Mouse (Mus musculus) liver, embryonic 13.5 days (tissue): ENCODE measurements around the gene Dnajb14. TPM values are rescaled to one million over a fixed set of nuclear protein-coding genes. Genes with fewer than 3 reads are reported as not detected.
A peak's percentile ranks its signal among the peaks of the same experiment; 100 is the strongest.
"Not testable (repeated sequence)": the region's sequence is repeated elsewhere in the genome, so short reads cannot be mapped to it uniquely, and the experiment has no call there.

Experiments
- ATAC-seq: fragments of 200-750 bp; cut with Nextera tagmentation; 2 replicates; pipeline ENCODE4 v1.8.0; 2017; ENCODE audit warnings: low read depth, mild to moderate bottlenecking, moderate number of reproducible peaks, moderate library complexity
- DNase-seq: peaks from one replicate; pipeline ENCODE4 v3.0.0; 2022
- H3K27ac ChIP-seq: fragments of 300-500 bp; sonication (generic); 2 replicates; pipeline ENCODE4 v1.5.1; 2015; ENCODE audit warnings: moderate library complexity, mild to moderate bottlenecking, inconsistent platforms
- H3K27me3 ChIP-seq: fragments of 300-500 bp; sonication (generic); 2 replicates; pipeline ENCODE4 v1.6.1; 2015; ENCODE audit warnings: mild to moderate bottlenecking, inconsistent platforms
- H3K36me3 ChIP-seq: fragments of 300-500 bp; sonication (generic); 2 replicates; pipeline ENCODE4 v1.6.1; 2015; ENCODE audit warnings: mild to moderate bottlenecking, inconsistent platforms
- H3K4me1 ChIP-seq: fragments of 300-500 bp; sonication (generic); replicated peaks from 2 replicates; pipeline ENCODE4 v1.6.1; 2015; ENCODE audit warnings: inconsistent platforms
- H3K4me2 ChIP-seq: fragments of 300-500 bp; sonication (generic); 2 replicates; pipeline ENCODE4 v1.6.1; 2015; ENCODE audit warnings: inconsistent platforms, mild to moderate bottlenecking, moderate library complexity
- H3K4me3 ChIP-seq: fragments of 300-500 bp; sonication (generic); replicated peaks from 2 replicates; pipeline ENCODE4 v1.5.1; 2015; ENCODE audit warnings: mild to moderate bottlenecking, inconsistent platforms
- H3K9ac ChIP-seq: fragments of 300-500 bp; sonication (generic); 2 replicates; pipeline ENCODE4 v1.6.1; 2015; ENCODE audit warnings: mild to moderate bottlenecking, inconsistent platforms
- H3K9me3 ChIP-seq: fragments of 300-500 bp; sonication (generic); replicated peaks from 2 replicates; pipeline ENCODE4 v1.6.1; 2016; ENCODE audit warnings: inconsistent platforms
- WGBS: fragments of 180-500 bp; shearing (Covaris S2); methylation state at CpG from one replicate; pipeline ENCODE4 v1.1.7; 2015; ENCODE audit not compliant: insufficient replicate concordance; 5-methylcytosine and 5-hydroxymethylcytosine counted together
- polyA plus RNA-seq: library from polyadenylated mRNA; unstranded; fragments of >200 nt; fragmentation: Nextera tagmentation; extraction: Ambion mirVana; gene quantifications from 2 replicates; pipeline ENCODE4 v1.2.1, GENCODE M21; 2015

Gene Dnajb14
- polyA plus RNA-seq, 1 experiment from 2014 or later: 5.7 TPM

GRCm38 (mm10) chr3:137892118-137892517 is 24.6 kb downstream of the Dnajb14 start:
- 86% methylated on average over 4 of the region's 4 CpGs for WGBS
- no peak for DNase-seq

GRCm38 (mm10) chr3:137893789-137894188 is 26.3 kb downstream of the Dnajb14 start:
- Histone ChIP-seq H3K4me2 (no peak overlapping the region), H3K4me3 (no peak overlapping the region), H3K36me3 (peaks cover 31% of the 10 kb centered on the region), H3K4me1 (peaks cover 1% of the 10 kb centered on the region), H3K9ac (no peak overlapping the region), H3K9me3 (no peaks in the 10 kb centered on the region), H3K27ac (no peak overlapping the region), H3K27me3 (no peaks in the 10 kb centered on the region)
- no peak for DNase-seq
- ATAC-seq: no peak
- 79% methylated on average over 4 of the region's 4 CpGs for WGBS

More at GRCm38 (mm10) chr3:137892118-137892517, 24.6 kb downstream of the Dnajb14 start:
- Histone ChIP-seq H3K27ac (no peak overlapping the region), H3K9ac (no peak overlapping the region), H3K9me3 (no peaks in the 10 kb centered on the region), H3K4me2 (no peak overlapping the region), H3K4me1 (peaks cover 10% of the 10 kb centered on the region), H3K4me3 (no peak overlapping the region), H3K36me3 (peaks cover 33% of the 10 kb centered on the region), H3K27me3 (no peaks in the 10 kb centered on the region)
- no peak for ATAC-seq

GRCm38 (mm10) chr3:137895196-137895595 is 27.7 kb downstream of the Dnajb14 start:
- Histone ChIP-seq H3K4me2 (no peak overlapping the region), H3K9me3 (no peaks in the 10 kb centered on the region), H3K27me3 (no peaks in the 10 kb centered on the region), H3K36me3 (peaks cover 17% of the 10 kb centered on the region), H3K27ac (no peak overlapping the region), H3K9ac (no peak overlapping the region), H3K4me1 (no peaks in the 10 kb centered on the region), H3K4me3 (no peak overlapping the region)
- DNase-seq: peak; percentile 36
- no peak for ATAC-seq
- 64% methylated on average over 3 of the region's 3 CpGs for WGBS

DNA sequence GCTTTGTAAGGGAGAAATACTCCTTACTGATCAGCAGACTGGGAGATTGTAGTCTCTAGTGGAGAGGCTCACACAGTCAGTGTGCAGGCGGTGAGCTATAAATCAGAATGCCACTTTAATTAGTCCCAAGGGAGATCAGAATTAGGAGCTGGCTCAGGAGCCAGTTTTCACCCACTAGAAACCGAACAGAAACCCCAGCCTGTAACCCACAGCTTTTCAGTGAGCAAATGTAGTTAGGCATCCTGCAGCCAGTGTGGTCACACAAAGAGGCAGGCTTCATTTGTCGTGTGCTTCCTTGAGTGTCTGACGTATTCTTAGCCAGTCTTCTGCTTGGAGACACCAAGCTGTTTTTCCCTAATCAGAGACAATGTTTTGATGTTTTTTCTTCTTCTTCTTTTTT is 28.9 kb downstream of the Dnajb14 start:
- ATAC-seq: no peak
- no peak for DNase-seq
- no peak overlapping the region for H3K27ac ChIP-seq
- H3K9me3 ChIP-seq: no peaks in the 10 kb centered on the region
- H3K4me1 ChIP-seq: no peaks in the 10 kb centered on the region
- peaks cover 17% of the 10 kb centered on the region for H3K36me3 ChIP-seq
- H3K4me2 ChIP-seq: no peak overlapping the region
- WGBS: 74% methylated on average over 4 of the region's 4 CpGs
- no peaks in the 10 kb centered on the region for H3K27me3 ChIP-seq
- no peak overlapping the region for H3K9ac ChIP-seq
- H3K4me3 ChIP-seq: no peak overlapping the region

DNA sequence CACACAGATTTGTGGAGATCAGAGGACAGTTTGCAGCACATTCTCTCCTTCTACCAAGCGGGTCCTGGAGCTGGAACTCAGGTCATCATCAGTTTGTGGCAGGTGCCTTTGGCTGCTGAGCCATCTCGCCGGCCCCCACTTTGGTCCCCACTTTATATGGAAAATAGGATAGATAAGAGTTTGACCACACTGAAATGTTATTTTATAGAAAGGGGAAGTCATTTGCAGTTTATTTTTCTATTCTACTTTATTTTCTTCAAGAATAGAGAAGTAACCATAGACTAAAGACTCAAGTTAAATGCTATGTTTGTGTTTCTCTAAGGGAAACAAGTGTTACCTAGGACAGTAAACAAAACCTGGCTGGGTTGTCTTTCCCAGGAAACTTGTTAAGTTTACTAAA is 29.4 kb downstream of the Dnajb14 start:
- no peak overlapping the region for H3K4me3 ChIP-seq
- no peak overlapping the region for H3K9ac ChIP-seq
- H3K36me3 ChIP-seq: peaks cover 17% of the 10 kb centered on the region
- no peak overlapping the region for H3K27ac ChIP-seq
- WGBS: 81% methylated on average over 3 of the region's 3 CpGs
- no peak overlapping the region for H3K4me2 ChIP-seq
- no peaks in the 10 kb centered on the region for H3K4me1 ChIP-seq
- H3K27me3 ChIP-seq: no peaks in the 10 kb centered on the region
- ATAC-seq (no peak), DNase-seq (no peak)
- H3K9me3 ChIP-seq: no peaks in the 10 kb centered on the region

DNA sequence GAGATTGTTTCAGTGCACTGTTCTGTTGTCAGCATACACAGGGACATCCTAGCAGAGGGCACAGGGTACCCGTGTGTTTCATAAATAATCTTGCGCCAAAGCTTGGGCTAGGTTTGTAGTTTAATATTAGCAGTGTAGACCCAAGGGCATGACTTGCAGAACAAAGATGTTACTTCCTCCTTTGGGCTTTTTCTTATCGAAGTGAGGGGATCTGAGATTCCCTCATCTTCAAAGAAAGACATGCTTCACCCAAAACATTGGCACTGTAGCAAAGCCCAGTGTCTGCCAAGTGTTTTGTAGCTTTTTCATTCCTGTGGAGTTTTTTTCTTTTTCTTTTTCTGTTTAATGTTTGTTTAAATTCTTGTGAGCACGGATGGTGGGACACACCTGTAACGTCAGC is 30.2 kb downstream of the Dnajb14 start:
- no peak overlapping the region for H3K4me3 ChIP-seq
- DNase-seq (no peak), ATAC-seq (no peak)
- H3K4me2 ChIP-seq: no peak overlapping the region
- H3K36me3 ChIP-seq: peaks cover 17% of the 10 kb centered on the region
- no peak overlapping the region for H3K27ac ChIP-seq
- no peaks in the 10 kb centered on the region for H3K27me3 ChIP-seq
- H3K4me1 ChIP-seq: no peaks in the 10 kb centered on the region
- H3K9me3 ChIP-seq: no peaks in the 10 kb centered on the region
- WGBS: 68% methylated on average over 5 of the region's 5 CpGs
- no peak overlapping the region for H3K9ac ChIP-seq

- Histone ChIP-seq H3K9me3 (no peaks in the 10 kb centered on the region), H3K27ac (no peak overlapping the region), H3K4me3 (no peak overlapping the region), H3K27me3 (no peaks in the 10 kb centered on the region), H3K4me1 (no peaks in the 10 kb centered on the region), H3K9ac (no peak overlapping the region), H3K4me2 (no peak overlapping the region), H3K36me3 (peaks cover 11% of the 10 kb centered on the region)
- ATAC-seq: no peak
- no peak for DNase-seq
- WGBS: 83% methylated on average over 10 of the region's 10 CpGs
Measured at GRCm38 (mm10) chr3:137900149-137900548, 32.7 kb downstream of the Dnajb14 start.

DNA sequence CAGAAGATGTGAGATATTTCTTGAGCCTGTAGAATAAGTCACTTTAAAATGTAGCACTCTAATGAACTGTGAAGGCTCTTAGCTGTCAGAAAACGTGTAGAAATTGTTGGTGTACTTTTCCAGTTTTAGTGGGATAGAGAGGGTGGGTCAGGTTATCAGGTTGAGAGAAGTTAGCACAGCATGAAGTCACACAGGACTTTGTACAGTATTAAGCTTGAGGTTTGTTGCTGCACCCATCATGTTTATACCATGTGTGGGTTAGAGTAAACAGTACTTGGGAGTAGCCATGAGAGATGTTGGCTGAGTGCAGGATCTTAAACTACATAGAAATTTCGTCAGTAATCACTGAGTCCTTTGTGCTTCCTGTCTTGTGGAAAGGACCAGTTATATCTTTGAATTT is 45.6 kb downstream of the Dnajb14 start:
- no peak overlapping the region for H3K9ac ChIP-seq
- DNase-seq: no peak
- no peak overlapping the region for H3K27ac ChIP-seq
- no peak overlapping the region for H3K4me2 ChIP-seq
- H3K9me3 ChIP-seq: no peaks in the 10 kb centered on the region
- no peak for ATAC-seq
- no peaks in the 10 kb centered on the region; the same call in 1 of the 2 replicates for H3K36me3 ChIP-seq
- H3K4me1 ChIP-seq: peaks cover 11% of the 10 kb centered on the region
- H3K27me3 ChIP-seq: no peaks in the 10 kb centered on the region
- H3K4me3 ChIP-seq: no peak overlapping the region
- 42% methylated on average over 2 of the region's 2 CpGs for WGBS

- not testable (repeated sequence) for DNase-seq, H3K9ac ChIP-seq, H3K9me3 ChIP-seq, H3K27ac ChIP-seq, H3K4me3 ChIP-seq, ATAC-seq, H3K27me3 ChIP-seq, H3K4me2 ChIP-seq, H3K36me3 ChIP-seq
- whole genome bisulfite sequencing: 50% methylated on average over 1 of the region's 1 CpGs
- H3K4me1 ChIP-seq: peaks cover 17% of the 10 kb centered on the region
Measured at GRCm38 (mm10) chr3:137914567-137914966, 47.1 kb downstream of the Dnajb14 start.

GRCm38 (mm10) chr3:137917694-137918171 is 50.3 kb downstream of the Dnajb14 start:
- 23% methylated on average over 12 of the region's 12 CpGs for WGBS

DNA sequence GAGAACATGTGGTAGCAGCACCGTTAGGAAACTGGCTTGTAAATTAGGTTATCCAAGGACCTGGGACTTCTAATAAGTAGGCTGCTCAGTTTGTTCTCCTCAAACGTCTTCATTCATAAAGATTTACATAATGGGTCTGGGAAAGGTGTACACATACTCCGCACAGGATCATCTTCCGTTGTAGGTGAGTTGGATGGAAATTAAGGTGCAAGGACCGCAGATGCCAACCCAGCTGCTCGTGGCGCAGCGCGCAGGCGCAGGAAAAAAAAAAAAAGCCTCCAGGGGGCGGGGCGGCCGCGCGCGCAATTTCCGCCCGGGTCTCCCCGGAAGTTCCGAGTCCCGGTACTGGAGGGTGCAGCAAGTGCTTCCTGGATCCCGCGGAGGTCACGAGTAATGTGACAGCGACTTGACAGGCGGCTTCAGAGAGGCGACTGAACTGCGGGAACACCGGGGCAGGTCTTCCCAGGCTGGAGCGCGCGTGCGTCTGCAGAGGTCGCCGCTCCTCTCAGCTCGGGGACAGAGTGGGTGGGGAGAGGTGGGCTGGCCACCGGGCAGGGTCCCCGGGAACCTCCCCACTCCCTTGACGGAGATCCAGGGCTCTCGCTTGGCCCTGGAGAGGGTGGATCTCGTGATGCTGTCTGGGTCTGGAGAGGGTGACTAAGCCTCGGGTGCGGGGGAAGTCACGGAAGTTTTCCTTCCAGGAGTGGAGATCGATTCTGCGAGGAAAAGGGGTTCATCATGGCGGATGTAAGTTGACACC is 50.9 kb downstream of the Dnajb14 start, which contains the start of gene Lamtor3:
TSS of gene Lamtor3 (plus strand) at position 335 of the 760 bp plus-strand sequence.
- Histone ChIP-seq H3K4me3 (peak within 1 kb of the TSS; percentile 97), H3K27me3 (no peaks in the 10 kb centered on the region), H3K9ac (peak within 1 kb of the TSS; percentile 94), H3K9me3 (no peaks in the 10 kb centered on the region), H3K36me3 (peaks cover 17% of the 10 kb centered on the region), H3K4me2 (peak within 1 kb of the TSS; percentile 83), H3K4me1 (peaks cover 30% of the 10 kb centered on the region), H3K27ac (peak within 1 kb of the TSS; percentile 94)
- peak; percentile 94 for ATAC-seq
- under 1% methylated on average over 47 of the region's 47 CpGs for WGBS
- peak; percentile 82 for DNase-seq

More at GRCm38 (mm10) chr3:137917694-137918171, 50.3 kb downstream of the Dnajb14 start:
- ATAC-seq (peak; percentile 27; the same call in 1 of the 2 replicates), DNase-seq (no peak)
- peak overlapping the region; percentile 94 for H3K9ac ChIP-seq
- H3K36me3 ChIP-seq: peaks cover 17% of the 10 kb centered on the region
- no peaks in the 10 kb centered on the region for H3K9me3 ChIP-seq
- peak overlapping the region; percentile 94; the same call in 1 of the 2 replicates for H3K27ac ChIP-seq
- H3K4me3 ChIP-seq: peak overlapping the region; percentile 97
- no peaks in the 10 kb centered on the region for H3K27me3 ChIP-seq
- H3K4me2 ChIP-seq: peak overlapping the region; percentile 83
- peaks cover 30% of the 10 kb centered on the region for H3K4me1 ChIP-seq

GRCm38 (mm10) chr3:137918932-137919311 is 51.4 kb downstream of the Dnajb14 start:
- Histone ChIP-seq H3K27me3 (no peaks in the 10 kb centered on the region), H3K9me3 (no peaks in the 10 kb centered on the region), H3K27ac (peak overlapping the region; percentile 94), H3K9ac (peak overlapping the region; percentile 94), H3K36me3 (peaks cover 23% of the 10 kb centered on the region), H3K4me3 (peak overlapping the region; percentile 97), H3K4me2 (peak overlapping the region; percentile 83), H3K4me1 (peaks cover 30% of the 10 kb centered on the region)
- WGBS: 12% methylated on average over 6 of the region's 6 CpGs
- ATAC-seq (peak; percentile 40), DNase-seq (peak; percentile 11)
